Mouse (Mus musculus) erythroid progenitor cell, adult 5-6 weeks (primary cell): Measurements from ENCODE around the gene Olfr214. TPM values are rescaled to one million over a fixed set of nuclear protein-coding genes. Genes with fewer than 3 reads are reported as not detected.
A peak's percentile ranks its signal among the peaks of the same experiment; 100 is the strongest.
"Not testable (repeated sequence)": the region's sequence is repeated elsewhere in the genome, so short reads cannot be mapped to it uniquely, and the experiment has no call there.

Source experiments
- ATAC-seq: replicated peaks from 2 replicates; pipeline ENCODE4 v1.8.0; 2016; ENCODE audit warnings: moderate number of reproducible peaks, mild to moderate bottlenecking, moderate TSS enrichment, inconsistent platforms; ENCODE audit not compliant: poor library complexity, low FRiP score, severe bottlenecking
- total RNA-seq, 2 experiments: library from RNA; stranded (forward) in 1 of 2; stranded (reverse) in 1 of 2; fragments of 150-400 nt in 1 of 2; fragments of 186-747, 209-891 nt in 1 of 2; gene quantifications; 2 replicates each; pipeline versions ENCODE4 v1.2.3 to v1.2.4; 2015 to 2017; ENCODE audit warnings: low replicate concordance in 2 of 2

Olfr214 gene
- not detected in 2 replicates for total RNA-seq (2015; ENCODE audit: low replicate concordance)
- total RNA-seq (2017; ENCODE audit: low replicate concordance), result not detected in 2 replicates

DNA sequence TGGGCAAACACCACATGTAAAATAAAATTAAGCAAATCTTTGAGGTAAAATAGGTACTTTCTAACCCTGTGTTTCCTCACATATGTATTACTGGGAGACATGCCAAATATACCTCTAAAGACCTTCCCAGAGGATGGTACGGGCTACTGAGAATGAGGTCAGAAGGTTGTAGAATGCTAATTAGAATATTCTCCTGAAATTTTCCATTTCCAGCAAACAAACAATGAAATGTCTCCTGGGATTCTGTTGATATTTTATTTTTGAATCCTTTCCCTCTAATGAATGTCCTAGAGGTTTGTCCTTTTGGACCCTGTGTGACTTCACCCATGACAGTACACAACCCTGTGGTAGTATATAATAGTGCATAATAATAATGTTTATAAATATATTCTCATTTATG is at the start of gene Olfr214:
Gene Olfr214, plus strand, starts transcription at position 301 of the 400 bp plus-strand sequence.
- no peak for ATAC-seq

DNA sequence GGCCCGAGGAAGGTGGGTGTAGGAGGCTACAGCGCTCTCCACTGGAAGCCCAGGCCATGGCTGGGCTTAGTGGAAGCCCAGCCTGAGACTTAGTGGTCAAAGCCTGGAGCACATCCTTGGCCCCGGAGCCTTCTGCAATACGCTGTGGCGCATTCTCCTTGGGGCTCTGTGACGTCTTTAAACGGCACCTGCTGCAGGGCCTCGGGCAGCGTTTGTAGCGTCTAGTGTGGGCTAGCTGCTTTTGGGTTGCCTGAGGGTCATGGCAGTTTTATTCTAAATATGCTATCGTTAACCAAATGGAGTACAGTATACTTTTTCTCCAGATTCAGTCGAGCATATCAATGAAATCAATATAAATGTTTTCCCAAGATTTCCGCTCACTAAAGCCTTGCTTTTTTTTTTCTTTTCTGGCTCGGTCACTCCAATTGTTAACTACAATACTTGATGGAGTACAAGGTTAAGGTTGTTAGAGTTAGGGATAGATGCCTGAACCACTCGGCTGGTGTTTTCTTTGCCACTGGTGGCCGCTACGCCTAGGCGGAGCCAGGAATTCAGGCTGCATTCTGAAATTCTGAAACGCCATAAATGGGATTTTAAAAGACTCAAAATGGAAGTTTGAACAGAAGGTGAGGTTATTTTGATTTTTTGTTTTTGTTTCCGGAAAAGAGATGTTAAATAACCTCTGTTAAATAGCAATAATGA is 47.6 kb upstream of the Olfr214 start, which contains the start of gene Olfr212:
Gene Olfr212, plus strand, starts transcription at position 215 of the 702 bp plus-strand sequence.
- ATAC-seq, result peak; percentile 79

GRCm38 (mm10) chr6:116514832-116515231 is 39.2 kb upstream of the Olfr214 start:
- ATAC-seq, result no peak

GRCm38 (mm10) chr6:116538156-116538555 is 15.9 kb upstream of the Olfr214 start, which contains the start of gene Olfr213:
Gene Olfr213, plus strand, starts transcription at chr6:116538456.
- no peak for ATAC-seq

GRCm38 (mm10) chr6:116542500-116542899 is 11.5 kb upstream of the Olfr214 start:
- no peak for ATAC-seq

DNA sequence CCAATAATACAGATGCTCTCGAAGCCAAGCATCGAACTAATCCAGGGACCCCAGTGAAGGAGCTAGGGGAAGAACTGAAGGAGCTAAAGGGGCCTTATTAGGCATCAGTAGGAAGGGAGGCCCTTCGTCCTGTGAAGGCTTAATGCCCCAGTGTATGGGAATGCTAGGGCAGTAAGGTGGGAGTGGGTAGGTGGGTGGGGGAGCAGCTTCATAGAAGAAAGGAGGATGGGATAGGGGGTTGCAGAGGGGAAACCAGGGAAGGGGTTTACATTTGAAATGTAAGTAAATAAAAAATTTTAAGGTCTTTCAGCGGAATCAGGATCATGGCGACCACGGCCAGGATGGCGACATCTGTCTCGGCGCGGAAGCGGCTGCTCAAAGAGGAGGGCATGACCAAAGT is 3.2 kb upstream of the Olfr214 start, which contains the start of gene Gm5580:
Gene Gm5580, plus strand, starts transcription at position 301 of the 400 bp plus-strand sequence.
- ATAC-seq, result not testable (repeated sequence)

- ATAC-seq, result no peak
These were observed 917 bp downstream of the Olfr214 start for GRCm38 (mm10) chr6:116554952-116555351.

DNA sequence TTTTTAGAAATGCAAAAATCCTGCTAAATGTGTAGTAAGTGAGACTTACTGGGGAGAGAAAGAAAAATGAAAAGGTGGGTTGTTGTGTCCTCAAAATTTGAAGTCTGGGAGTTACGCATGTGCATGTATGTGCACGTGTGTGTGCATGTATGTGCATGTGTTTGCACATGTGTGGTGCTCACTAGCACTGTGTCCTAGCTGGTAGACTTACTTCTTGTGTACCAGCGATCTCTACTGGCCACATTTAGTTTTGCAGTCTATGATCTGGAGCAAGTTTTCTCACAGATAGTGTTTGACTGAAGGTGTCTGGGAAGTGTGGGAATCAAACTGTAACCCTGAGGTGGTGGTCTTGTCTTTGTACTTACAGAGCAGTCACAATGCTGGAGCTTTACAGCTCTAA is 15.8 kb downstream of the Olfr214 start:
- ATAC-seq, result peak; percentile 46; the same call in 1 of the 2 replicates

DNA sequence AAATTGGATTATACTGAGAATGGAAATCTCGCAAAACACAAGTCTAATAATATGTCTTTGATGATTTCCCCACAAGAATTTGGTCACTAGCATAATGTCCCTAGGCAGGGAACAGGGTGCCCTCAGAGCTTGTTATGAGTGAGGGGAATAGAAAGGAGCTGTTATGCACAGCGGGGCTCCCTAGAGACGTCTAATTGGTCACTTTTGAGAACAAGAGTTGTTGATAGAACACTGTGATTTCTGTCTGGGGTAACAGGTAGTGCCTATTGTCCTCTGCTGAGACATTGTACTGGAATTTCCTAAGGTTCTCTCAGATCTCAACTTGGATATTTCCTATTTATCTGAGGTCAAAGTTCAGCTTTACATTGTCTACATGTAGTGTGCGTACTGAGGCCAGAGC is 30.1 kb downstream of the Olfr214 start, which contains the start of gene Olfr215:
Gene Olfr215, minus strand, starts transcription at position 101 of the 400 bp plus-strand sequence.
- ATAC-seq, result no peak

GRCm38 (mm10) chr6:116600969-116601368 is 46.9 kb downstream of the Olfr214 start:
- not testable (repeated sequence) for ATAC-seq

- ATAC-seq, result no peak
These were observed 53.2 kb downstream of the Olfr214 start for GRCm38 (mm10) chr6:116607230-116607629.

Other genes starting within 250 kb of the Olfr214 start
- gene March8, start 216.2 kb upstream of the Olfr214 start, total RNA-seq (2015; ENCODE audit: low replicate concordance), result 417 and 504 TPM in 2 replicates
- gene March8, start 216.2 kb upstream of the Olfr214 start, total RNA-seq (2017; ENCODE audit: low replicate concordance), result 368 and 504 TPM in 2 replicates
- 15.1 and 20.1 TPM in 2 replicates for gene Alox5, start 93.1 kb upstream of the Olfr214 start, total RNA-seq (2015; ENCODE audit: low replicate concordance)
- 8.9 and 10.4 TPM in 2 replicates for gene Alox5, start 93.1 kb upstream of the Olfr214 start, total RNA-seq (2017; ENCODE audit: low replicate concordance)
- gene Olfr211, start 65.1 kb upstream of the Olfr214 start, total RNA-seq (2015; ENCODE audit: low replicate concordance), result not detected in 2 replicates
- gene Olfr211, start 65.1 kb upstream of the Olfr214 start, total RNA-seq (2017; ENCODE audit: low replicate concordance), result not detected in 2 replicates
- not detected in 2 replicates for gene Olfr212, start 47.7 kb upstream of the Olfr214 start, total RNA-seq (2015; ENCODE audit: low replicate concordance)
- gene Olfr212, start 47.7 kb upstream of the Olfr214 start, total RNA-seq (2017; ENCODE audit: low replicate concordance), result not detected in 2 replicates
- gene Olfr213, start 15.8 kb upstream of the Olfr214 start, total RNA-seq (2015; ENCODE audit: low replicate concordance), result not detected in 2 replicates
- gene Olfr213, start 15.8 kb upstream of the Olfr214 start, total RNA-seq (2017; ENCODE audit: low replicate concordance), result not detected in 2 replicates
- gene Gm5580, start 3.1 kb upstream of the Olfr214 start, total RNA-seq (2015; ENCODE audit: low replicate concordance), result not detected in 2 replicates
- gene Gm5580, start 3.1 kb upstream of the Olfr214 start, total RNA-seq (2017; ENCODE audit: low replicate concordance), result 0.15 TPM in 1 of 2 replicates, not detected in the other
- not detected in 2 replicates for gene Olfr215, start 30.0 kb downstream of the Olfr214 start, total RNA-seq (2015; ENCODE audit: low replicate concordance)
- not detected in 2 replicates for gene Olfr215, start 30.0 kb downstream of the Olfr214 start, total RNA-seq (2017; ENCODE audit: low replicate concordance)
- gene Zfp422, start 74.8 kb downstream of the Olfr214 start, total RNA-seq (2015; ENCODE audit: low replicate concordance), result 20.2 and 29.8 TPM in 2 replicates
- gene Zfp422, start 74.8 kb downstream of the Olfr214 start, total RNA-seq (2017; ENCODE audit: low replicate concordance), result 5.5 and 6.3 TPM in 2 replicates
- not detected in 2 replicates for gene Depp1, start 96.4 kb downstream of the Olfr214 start, total RNA-seq (2015; ENCODE audit: low replicate concordance)
- gene Depp1, start 96.4 kb downstream of the Olfr214 start, total RNA-seq (2017; ENCODE audit: low replicate concordance), result 2.8 TPM in 1 of 2 replicates, not detected in the other
- gene Rassf4, start 119.7 kb downstream of the Olfr214 start, total RNA-seq (2015; ENCODE audit: low replicate concordance), result 28.1 and 28.8 TPM in 2 replicates
- gene Rassf4, start 119.7 kb downstream of the Olfr214 start, total RNA-seq (2017; ENCODE audit: low replicate concordance), result 6.9 and 11.4 TPM in 2 replicates
- under 0.01 and 0.42 TPM in 2 replicates for gene Tmem72, start 162.7 kb downstream of the Olfr214 start, total RNA-seq (2015; ENCODE audit: low replicate concordance)
- 0.08 and 0.13 TPM in 2 replicates for gene Tmem72, start 162.7 kb downstream of the Olfr214 start, total RNA-seq (2017; ENCODE audit: low replicate concordance)